Mouse (Mus musculus) bone marrow, adult 2 months (tissue): ENCODE measurements around the gene Zbtb16.

Experiments used
- CTCF ChIP-seq: fragments of 200-500 bp; IDR thresholded peaks from 2 replicates; pipeline ENCODE4 v1.5.1; 2011; ENCODE audit warnings: low read length, control low read depth; ENCODE audit not compliant: control insufficient read depth, insufficient read depth
- POLR2A ChIP-seq: fragments of 200-500 bp; IDR thresholded peaks from 2 replicates; pipeline ENCODE4 v1.6.1; 2011; ENCODE audit warnings: low read depth, mild to moderate bottlenecking, control low read depth, low read length, borderline replicate concordance; ENCODE audit not compliant: control insufficient read depth

GRCm38 (mm10) chr9:48856240-48856639 lies 20.2 kb upstream of the Zbtb16 start:
- TF ChIP-seq CTCF (0 out of 2 replicates have a peak, but pooled peaks have one; percentile 11), POLR2A (no peak)
